Mouse (Mus musculus) layer of hippocampus, adult 18-20 months (tissue): Measurements from ENCODE around the gene Dedd2. TPM values are rescaled to one million over a fixed set of nuclear protein-coding genes. Genes with fewer than 3 reads are reported as not detected.

Source experiments
- DNase-seq, 2 experiments: peaks; one replicate each; pipeline ENCODE4 v3.0.0; 2022; ENCODE audit warnings: low spot score in 2 of 2
- microRNA-seq, 2 experiments: library from miRNA; unstranded; fragments of <30 nt; microRNA quantifications; one replicate each; pipeline ENCODE4 v1.2.0; 2021
- total RNA-seq, 2 experiments: library from RNA; stranded (reverse); gene quantifications; 2 replicates each; pipeline ENCODE4 v1.2.3; 2021

The Dedd2 gene
- total RNA-seq, 2 experiments from 2014 or later: 26.8 to 29.9 TPM

DNA sequence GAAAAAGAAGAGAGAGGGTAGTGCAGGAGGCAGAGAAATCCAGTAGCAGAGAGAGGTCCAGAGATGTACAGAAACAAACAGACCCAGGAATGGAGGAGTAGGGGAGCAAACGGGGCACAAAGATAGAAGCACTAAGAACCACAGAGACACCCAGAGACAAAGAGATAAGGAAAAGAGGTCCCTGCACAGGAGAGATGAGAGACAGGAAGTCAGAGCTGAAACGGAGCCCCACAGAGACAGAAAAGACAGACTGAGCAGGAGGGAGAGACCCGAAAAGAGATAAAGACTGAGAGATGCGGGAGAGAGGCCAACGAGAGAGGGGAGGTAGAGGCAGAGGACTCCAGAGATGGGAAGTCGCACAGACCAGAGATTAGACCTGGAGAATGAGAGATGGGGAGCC is 39.9 kb downstream of the Dedd2 start:
- DNase-seq: no peak

DNA sequence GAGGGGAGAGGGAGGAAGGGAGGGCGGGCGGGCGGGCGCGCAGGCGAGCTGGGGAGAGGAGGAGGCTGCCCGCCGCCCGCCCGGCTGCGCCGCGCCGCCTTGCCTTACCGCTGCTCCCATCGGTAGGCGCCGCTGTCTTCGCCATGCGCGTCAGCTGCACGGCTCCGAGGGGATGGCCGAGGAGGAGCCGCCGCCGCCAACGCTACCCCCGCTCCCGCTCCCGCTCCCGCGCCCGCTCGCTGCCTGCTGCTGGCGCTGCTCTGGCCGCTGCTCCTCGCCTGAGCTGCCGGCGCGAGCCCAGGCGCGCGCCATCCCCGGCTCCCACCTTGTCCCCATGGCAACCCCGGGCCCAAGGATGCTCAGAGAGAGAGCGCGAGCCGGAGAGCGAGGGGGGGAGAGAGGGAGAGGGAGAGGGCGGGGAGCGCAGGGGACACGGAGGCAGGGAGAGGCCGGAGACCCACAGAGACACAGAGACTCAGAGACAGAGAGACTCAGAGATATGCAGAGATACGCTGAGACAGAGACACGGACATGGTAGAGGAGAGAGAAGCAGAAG is 40.7 kb downstream of the Dedd2 start, which contains the start of gene Pou2f2:
TSS of gene Pou2f2 (minus strand) at position 121 of the 556 bp plus-strand sequence.
- peak; percentile 83 to 85 for DNase-seq

DNA sequence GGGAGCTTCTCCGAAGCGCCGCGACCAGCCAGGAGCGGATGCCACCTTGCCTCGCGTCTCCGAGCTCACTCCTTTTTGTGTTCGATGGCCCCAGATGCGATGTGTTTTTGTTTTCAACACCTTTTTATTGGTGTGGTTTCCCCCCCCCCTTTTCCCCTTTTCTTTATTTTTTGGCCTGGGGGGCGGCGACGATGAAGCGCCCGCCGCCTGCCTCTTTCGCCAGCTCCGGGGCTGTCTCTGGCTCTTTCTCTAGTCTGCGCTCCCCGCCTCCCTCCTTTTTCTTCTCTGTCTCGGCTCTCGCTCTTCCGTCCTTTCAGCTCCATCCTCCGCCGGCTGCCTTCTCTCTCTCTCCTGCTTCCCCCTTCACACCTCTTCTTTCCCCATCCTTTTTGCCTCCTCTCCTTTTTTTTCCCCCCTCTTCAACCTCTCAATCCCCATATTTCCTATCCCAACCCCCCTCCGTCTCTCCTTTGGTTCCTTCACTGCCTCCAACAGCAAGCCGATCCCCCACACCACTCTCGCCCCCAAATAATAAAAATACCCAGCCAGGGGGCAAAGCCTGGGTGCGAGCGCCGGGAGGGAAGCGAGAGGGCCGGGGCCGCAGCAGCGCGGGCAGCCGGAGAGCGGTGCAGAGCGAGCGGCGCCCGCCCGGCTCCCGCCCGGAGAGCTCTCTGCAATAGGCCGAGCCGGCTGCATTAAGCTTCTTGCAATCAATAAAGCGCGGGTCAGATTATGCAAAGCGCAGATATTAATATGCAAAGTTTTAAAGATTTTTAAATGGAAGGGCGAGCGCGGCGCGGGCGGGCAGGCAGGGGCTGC is 41.4 kb downstream of the Dedd2 start:
- peak; percentile 23 to 44 for DNase-seq

DNA sequence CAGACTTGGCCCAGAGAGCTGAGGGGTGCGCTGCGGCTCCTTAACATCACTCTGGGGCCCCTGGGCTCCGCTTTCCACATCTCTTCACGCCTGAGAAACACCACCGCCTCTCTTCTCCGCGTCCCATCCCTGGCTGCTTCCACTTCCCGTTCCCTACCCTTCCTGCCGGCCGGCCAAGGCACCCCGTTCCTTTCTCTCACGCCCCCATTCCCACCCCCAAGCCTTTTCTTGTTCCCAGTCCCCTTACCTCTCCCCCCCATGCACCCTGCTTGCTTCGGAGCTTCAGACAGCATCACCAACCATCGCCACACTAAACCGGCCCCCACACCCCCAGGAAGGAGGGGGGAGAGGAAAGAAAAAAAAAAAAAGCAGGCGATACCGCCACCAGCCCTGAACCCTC is 42.1 kb downstream of the Dedd2 start:
- DNase-seq: peak in 1 of 2 experiments; percentile 25

DNA sequence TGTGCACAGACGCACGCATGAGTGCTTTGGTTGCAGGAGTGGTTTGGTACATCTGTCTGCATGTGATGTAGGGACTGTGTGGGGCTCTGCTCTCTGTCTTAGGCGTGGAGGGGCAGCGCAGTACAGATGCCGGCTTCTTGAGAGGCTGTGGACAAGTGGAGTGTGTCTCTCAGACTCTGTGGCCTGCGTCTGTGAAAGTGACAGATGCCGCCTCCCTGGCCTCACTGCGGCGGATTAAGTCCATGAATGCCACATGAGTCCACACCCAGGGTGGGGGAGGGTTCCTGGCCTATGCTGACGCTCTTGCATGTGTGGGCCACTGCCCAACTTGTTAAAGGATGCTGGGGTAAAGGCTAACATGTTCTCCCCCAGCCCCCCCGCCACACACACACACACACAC is 46.1 kb downstream of the Dedd2 start:
- no peak for DNase-seq

DNA sequence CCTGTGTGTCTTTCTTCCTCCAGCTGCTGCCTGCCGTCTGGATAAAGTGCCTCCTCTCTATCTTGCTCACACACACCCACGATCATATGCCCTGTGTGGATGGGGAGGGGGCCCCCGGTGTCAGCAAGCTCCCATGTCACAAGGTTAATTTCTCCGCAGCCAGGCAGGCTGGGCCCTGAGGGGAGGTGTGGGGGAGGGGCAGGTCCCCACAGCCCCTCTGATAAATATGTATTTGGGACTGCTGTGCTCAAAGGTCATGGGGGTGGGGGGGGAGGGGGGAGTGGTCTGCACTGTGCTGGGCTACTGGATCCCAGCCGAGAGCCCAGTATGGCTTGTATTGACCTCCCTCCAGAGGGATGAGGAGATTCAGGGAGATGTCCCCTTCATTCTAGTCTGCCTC is 47.7 kb downstream of the Dedd2 start:
- no peak for DNase-seq

DNA sequence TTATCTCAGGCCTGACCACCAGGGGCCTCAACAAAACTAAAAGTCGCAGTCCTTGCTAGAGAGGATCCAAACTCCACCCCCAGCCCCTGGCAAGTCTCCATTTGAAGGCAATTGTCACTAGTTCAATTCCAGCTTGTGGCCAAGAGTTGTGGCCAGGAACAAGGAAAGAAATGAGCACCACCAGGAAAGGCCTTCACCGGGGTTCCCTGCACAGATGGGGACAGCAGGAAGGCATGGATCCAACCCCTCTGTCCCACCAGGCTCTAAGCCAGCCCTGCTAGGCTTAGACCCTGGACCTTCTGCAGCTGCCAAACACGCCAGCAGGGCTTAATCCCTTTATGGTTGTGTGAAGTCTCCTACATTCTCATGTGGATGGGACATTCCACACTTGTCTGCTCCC is 49.8 kb downstream of the Dedd2 start:
- no peak for DNase-seq

DNA sequence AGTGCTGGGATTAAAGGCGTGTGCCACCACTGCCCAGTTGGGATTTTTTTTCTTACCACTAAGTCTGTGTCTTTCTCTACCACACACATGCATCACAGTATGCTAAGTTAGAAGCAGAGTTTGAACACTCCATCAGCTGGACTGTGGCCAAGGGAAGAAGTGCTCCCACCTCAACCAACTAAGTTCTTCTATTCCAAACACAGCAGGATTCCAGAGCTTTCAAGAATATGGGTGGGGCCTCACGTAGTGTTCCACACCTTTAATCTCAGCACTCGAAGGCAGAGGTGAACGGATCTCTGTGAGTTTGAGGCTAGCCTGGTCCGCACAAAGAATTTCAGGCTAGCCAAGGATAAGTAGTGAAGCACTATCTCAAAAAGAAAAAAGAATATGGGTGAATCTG is 54.3 kb downstream of the Dedd2 start:
- no peak for DNase-seq

DNA sequence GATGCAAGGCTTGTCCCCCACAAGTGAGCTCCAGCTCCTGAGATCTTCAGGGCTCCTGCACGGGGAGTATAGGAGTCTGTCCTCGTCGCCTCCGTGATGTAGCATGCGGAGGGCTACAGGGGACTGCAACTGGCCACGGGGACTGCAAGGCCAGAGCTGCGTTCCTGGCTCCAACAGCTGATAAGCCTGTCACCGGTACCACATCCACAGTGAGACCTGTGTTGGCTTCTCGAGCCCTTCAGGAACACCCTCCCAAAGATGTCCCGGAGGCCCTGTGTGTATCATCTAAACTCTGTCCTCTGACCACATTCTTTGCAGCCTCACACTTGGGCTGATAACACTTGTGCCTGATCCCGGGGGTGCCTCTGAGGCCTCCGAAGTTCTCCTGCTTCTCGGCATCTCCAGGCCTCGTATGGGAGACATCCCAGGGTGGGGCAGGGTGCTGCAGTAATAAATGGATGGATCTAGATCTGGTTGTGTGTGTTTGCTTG is 64.2 kb downstream of the Dedd2 start:
- no peak for DNase-seq

DNA sequence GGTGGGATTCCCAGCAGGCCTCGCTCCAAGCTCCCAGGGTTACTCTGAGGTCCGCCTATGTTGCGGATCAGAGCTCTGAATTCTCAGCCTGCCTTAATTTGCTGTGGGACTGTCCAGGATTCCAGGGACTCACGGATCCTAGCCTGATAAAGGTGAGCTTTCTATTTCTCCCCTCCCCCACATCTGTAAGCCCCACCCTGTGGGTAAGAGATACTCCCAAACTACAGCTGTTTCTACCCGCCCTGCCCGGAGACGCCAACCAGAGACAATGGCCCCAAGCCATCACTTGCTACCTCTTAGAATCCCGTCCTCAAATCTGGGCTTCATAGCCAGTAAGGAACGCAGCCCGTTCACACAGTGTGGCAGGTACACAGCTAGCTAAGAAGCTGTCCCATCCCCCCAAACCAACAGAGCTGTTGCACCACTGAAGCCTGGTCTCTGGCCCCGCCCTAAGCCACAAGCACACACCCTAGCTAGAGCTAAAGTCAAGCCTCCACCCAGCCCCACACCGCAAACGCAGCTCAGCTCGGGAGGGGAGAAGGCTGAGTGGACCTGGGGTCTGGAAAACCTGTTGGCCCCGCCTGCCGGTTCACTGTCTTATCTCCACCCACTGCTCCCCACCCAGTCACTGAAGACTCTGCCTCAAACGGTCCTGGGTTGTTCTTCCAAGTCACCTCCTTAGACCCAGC is 64.8 kb downstream of the Dedd2 start:
- no peak for DNase-seq

DNA sequence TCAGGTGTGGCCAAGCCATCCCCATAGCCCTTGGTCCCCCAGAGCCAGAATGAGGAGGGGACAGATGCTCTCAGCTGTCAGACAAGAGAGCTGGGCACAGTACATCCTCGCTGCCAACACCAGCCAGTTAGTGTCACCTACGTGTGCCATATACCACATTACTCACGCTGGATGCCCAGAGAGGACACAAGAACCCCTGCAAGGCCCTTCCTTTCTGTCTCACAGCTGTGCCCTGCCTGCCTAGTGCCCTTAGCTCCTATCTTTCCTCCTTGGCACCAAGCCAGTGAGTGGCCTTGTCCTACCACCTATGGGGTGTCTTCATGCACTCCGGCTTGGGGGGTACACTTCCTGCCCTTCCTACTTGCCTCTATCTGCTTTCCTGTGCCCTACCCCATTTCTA is 65.8 kb downstream of the Dedd2 start:
- no peak for DNase-seq

DNA sequence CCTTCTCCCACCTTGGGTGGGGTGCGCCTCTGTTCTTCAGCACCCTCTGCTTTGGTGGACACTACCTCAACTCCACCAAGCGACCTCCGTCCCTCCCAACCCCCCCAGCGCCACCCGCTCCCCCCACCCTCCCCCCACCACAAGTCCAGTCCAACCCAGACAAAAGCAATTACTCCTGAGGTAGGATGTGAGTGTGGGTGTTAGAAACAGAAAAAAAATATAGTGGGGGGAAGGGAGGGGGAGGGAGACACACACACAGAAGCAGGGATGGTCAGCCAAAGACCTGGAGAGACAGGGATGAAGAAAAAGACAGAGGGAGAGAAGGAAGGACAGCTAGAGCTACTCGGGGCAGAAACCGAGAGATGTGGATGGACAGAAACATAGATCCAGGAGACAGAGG is 66.6 kb downstream of the Dedd2 start:
- DNase-seq: no peak

DNA sequence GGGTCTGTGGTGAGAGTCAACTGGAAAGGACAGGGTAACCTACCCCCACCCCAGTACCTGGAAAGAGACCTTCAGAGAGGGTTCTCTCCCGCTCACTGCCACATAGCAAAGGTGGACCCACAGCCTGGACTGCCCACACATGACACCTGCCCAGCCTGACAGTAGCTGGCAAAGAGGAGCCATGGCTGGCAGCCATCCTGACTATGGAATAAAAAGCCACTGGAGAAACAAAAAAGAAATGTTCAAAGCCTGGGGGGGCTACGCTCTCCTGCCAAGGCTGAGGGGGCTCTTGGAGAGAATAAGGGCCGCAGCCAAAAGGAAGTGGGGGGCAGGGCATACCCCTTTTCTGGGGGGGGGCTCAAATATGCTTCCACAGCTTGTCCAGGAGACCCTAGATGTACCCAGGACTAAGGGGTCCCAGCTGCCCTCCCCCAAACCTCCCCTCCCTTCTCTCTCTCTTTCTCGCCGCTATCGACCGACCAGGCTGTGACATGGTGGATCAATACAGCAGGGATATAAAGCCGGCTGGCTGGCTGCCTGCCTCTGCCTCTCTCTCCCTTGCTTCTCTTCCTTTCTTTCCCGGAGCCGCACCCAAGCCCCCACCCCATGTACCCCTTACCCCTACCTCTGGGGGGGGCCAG is 68.4 kb downstream of the Dedd2 start:
- DNase-seq: no peak

DNA sequence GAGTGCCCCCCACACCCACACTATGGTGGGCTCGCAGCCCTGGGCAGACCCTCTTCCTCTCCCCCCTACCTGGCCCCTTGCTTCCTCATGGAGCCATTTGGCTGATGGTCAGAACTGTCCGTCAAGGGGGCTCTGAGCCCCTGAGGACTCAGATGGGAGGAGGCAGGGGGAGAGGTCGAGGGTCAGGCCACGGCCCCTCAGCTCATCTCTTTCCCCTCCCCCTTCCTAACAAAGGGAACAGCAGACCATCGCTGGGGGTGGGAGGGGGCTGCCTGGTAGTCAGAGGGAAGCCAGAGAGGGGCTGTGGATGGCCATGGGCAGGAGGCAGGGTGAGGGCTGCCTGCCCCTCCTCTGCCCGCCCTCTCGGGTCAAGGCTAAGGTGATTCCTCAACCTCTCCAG is 69.4 kb downstream of the Dedd2 start:
- DNase-seq: no peak

DNA sequence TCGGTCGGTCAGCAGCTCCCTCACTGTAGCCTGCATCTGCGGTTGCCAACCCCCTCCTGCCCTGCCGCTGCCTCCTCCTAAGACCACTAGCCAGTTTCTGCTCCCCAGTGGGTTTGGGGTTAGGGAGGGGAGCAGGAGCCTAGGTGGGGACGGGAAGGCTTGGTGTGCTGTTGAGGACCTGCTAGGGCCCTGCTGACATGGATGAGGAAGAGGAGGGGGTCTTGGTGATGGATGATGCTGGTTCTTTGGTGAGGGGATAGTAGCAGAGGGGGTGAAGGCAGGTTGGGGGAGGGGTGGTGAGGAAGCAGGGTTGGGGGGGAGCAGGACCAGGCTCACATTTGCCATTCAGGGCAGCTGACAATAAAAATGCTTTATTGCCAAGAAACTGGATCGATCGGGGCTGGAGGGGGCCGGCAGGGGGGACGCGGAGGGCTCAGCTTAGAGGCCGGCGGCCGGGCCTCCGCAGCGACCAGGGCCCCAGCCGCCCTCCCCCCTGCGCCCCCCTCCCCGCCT is 70.2 kb downstream of the Dedd2 start:
- DNase-seq: no peak

Small RNA genes within 50 kb of the gene (microRNA-seq; reads per million reads assigned to microRNA genes)
- 0 to 0.25 reads per million in 2 experiments for gene Mir7048

Other genes with a start within 250 kb of the Dedd2 start
- gene Rabac1, start 247.9 kb downstream of the Dedd2 start, total RNA-seq: 100 to 1,000 TPM; 318 to 321 TPM
- 1,000 to 10,000 TPM; 2,544 to 2,610 TPM for gene Atp1a3, start 214.7 kb downstream of the Dedd2 start, total RNA-seq
- 100 to 1,000 TPM; 213 to 225 TPM for gene Grik5, start 148.3 kb downstream of the Dedd2 start, total RNA-seq
- gene Zfp574, start 148.0 kb downstream of the Dedd2 start, total RNA-seq: 10 to 100 TPM; 30.9 to 33.2 TPM
- 1 to 10 TPM; 6.9 to 8.1 TPM for gene Pou2f2, start 40.9 kb downstream of the Dedd2 start, total RNA-seq
- 10 to 100 TPM; 12.6 to 12.7 TPM for gene Zfp526, start 810 bp upstream of the Dedd2 start, total RNA-seq
- gene Gsk3a, start 17.2 kb upstream of the Dedd2 start, total RNA-seq: 100 to 1,000 TPM; 208 to 221 TPM
- 10 to 100 TPM; 43.1 to 46.3 TPM for gene Erf, start 30.1 kb upstream of the Dedd2 start, total RNA-seq
- gene Cic, start 47.1 kb upstream of the Dedd2 start, total RNA-seq: 100 to 1,000 TPM; 198 to 203 TPM
- 10 to 100 TPM; 19.3 to 27.7 TPM for gene Pafah1b3, start 77.4 kb upstream of the Dedd2 start, total RNA-seq
- gene Prr19, start 80.8 kb upstream of the Dedd2 start, total RNA-seq: not detected
- gene Tmem145, start 85.5 kb upstream of the Dedd2 start, total RNA-seq: 10 to 100 TPM; 23.0 to 25.0 TPM
- 10 to 100 TPM; 99.1 to 99.9 TPM for gene Megf8, start 96.5 kb upstream of the Dedd2 start, total RNA-seq
- not detected for gene Cnfn, start 149.1 kb upstream of the Dedd2 start, total RNA-seq
- 10 to 100 TPM in 1 of 2 experiments, 1 to 10 TPM in 1; 9.4 to 11.0 TPM for gene Lipe, start 178.1 kb upstream of the Dedd2 start, total RNA-seq
- not detected for gene Cxcl17, start 192.3 kb upstream of the Dedd2 start, total RNA-seq